Mouse (Mus musculus): ENCODE results near the gene Mpdz.

Mpdz gene

DNA sequence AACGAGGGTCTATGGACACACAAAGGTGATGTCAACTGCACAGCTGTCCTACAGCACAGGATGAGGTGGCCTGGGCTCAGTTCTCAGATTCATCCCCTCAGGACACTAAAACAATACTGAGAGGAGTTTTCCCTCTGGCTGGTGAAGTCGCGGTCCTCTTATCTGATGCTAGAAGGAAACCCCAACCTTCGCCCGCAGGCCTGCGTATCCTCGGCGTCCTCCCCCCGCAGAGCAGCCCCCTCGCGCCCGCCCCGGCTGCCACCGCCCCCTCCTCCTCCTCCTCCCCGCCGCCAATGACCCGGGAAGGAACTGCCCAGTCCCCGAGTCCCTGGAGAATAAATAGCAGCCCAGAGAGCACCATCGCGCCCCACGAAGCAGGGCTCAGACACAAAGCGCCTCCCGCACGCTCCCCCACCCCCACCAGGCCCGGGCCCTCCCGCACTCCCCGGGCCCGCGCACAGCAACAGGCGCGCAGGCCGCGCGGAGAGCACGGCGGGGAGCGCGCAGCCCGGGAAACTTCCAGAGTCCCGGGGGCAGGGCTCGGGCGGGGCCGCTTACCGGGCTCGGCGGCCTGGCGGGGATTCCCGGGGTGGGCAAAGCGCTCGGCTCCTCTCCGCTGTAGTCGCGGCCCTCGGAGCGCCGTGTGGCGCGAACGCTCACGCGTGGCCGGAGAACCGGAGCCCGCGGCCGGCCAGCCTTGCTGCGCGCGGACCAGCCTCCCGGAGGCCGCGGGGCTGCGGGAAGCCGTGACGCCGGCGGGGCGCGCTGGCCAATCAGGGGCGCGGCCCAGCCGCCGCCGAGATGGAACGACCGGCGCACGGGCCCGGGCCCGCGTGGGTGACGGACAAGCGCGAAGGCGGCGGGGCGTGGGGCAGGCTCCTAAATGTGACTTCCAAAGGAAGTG, at the start of gene Mpdz:
Gene Mpdz, minus strand, starts transcription at position 738 of the 904 bp plus-strand sequence.
- peak; percentile 8 for DNase-seq (ENCODE audit: low read depth, low spot score)

GRCm38 (mm10) chr4:81490556-81490955, 47.9 kb upstream of the Mpdz start:
- no peak for DNase-seq (ENCODE audit: low read depth, low spot score)

DNA sequence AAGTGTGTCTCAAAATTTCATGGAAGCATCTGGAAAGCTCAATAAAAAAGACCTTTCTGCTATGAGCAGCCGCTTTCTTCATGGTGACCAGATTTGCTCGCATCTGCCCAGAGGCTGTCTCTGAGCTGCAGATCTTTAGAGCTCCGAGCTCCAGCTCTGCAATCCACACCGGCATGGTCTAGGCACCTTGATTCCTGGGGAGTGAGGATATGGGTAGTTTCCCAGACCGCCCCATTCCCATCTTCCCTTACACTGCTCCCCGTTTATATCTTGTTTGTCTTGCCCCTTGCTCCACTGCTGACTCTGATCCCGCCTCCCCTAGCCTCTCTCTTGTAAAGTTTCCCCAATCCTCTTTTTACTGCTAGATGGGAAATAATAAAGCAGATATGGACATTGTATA, 42.0 kb upstream of the Mpdz start:
- DNase-seq (ENCODE audit: low read depth, low spot score): no peak

- no peak for DNase-seq (ENCODE audit: low read depth, low spot score)
Observed at GRCm38 (mm10) chr4:81483887-81484602, 41.4 kb upstream of the Mpdz start.

DNA sequence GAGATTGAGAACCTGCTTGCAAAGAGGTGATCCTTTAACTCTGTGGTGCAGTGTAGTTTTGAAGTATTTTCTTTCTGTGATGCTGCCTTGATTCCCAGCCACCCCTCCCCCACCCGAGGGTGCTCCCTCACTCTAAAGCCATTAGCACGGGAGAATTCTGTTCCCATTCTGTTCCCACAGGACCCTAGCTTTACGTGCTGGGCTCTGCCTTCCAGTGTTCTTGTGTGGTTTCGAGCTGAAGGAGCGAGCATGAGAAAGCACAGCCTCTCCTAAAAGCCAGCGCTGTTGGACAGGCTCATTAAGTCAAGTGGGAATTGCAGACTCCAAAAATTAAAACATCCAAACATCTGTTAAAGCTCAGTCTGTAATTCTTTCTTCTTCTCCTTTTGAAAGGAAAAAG, 40.5 kb upstream of the Mpdz start:
- DNase-seq (ENCODE audit: low read depth, low spot score): no peak

DNA sequence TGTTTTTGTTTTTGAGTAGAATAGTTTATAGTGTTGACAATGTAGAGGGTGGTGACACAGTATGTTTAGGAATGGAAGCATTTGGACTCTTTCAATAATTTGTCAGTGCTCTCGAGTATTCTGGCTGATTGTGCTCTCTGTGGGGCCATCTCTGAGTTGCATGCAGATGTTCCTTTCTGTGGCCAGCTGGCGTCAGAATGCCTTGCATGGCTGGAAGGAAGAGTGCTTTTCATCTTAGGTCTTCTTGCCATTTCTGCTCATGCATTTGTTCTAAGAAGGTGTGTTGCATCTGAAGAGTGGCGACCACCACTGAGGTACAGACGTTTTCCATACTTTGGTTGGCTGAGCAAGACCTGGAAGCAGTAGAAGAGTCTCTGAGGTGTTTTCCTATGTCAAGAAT, 24.2 kb upstream of the Mpdz start:
- DNase-seq (ENCODE audit: low read depth, low spot score): no peak

- no peak for DNase-seq (ENCODE audit: low read depth, low spot score)
Observed at GRCm38 (mm10) chr4:81465172-81465571, 22.6 kb upstream of the Mpdz start.

DNA sequence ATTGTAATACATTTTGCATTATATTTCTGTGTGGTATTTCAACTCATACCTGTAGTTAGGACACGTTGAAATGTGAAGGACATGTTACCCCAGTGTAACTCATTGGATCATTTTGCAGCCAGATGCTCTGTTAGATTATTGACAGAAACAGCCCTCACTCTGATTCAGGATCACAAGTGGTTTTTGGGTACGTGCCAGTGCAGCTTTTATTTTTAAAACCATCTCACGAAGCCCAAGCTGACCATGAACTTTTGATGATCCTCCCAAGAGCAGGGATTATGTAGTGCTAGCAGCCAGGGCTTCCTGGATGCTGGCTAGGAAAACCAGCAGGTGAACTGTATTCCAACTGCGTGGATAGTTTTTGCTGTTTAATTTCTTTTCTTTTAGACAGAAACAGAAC, 19.6 kb upstream of the Mpdz start:
- no peak for DNase-seq (ENCODE audit: low read depth, low spot score)

GRCm38 (mm10) chr4:81458921-81459320, 16.3 kb upstream of the Mpdz start:
- no peak for DNase-seq (ENCODE audit: low read depth, low spot score)

GRCm38 (mm10) chr4:81453806-81454205, 11.2 kb upstream of the Mpdz start:
- DNase-seq (ENCODE audit: low read depth, low spot score): no peak

DNA sequence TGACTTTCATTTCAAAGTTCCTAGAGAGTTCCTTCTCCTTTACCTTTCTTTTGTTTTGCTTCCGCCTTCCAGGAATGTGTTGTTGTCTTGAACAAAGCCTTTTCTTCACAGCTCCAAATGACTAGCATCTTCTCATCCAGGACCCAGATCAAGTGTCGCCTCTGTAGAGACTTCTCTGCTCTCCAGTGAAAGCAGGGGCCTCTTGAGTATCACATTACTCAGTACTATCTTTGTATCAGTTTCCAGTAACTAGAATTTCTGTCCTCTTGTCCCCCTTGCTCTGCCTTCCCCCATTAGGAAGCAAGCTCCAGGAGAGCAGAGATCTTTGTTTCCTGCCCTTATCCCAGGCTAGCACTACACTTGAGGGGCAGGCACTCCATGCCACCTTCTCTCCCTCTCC, 9.6 kb upstream of the Mpdz start:
- DNase-seq (ENCODE audit: low read depth, low spot score): peak; percentile 39

DNA sequence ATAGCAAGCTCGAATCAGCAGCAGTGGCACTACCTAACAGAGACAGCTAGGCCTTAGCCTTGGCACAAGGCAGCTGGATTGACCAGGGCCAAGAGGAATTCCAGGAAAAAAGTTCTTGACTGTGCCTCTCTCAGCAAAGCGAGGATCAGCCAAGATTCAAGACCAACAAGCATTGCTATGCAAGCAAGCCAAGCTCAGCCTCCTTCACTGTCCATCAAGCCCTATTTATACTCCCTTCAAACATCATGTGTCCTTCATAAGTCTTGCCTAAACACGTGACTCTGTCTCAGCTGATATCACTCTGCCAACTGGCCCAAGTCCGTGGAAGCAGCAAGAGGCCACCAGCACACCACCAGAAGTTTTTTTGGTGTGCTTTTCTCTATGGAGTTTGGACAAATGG, 6.8 kb upstream of the Mpdz start:
- DNase-seq (ENCODE audit: low read depth, low spot score): no peak

GRCm38 (mm10) chr4:81443566-81443965, 951 bp upstream of the Mpdz start:
- DNase-seq (ENCODE audit: low read depth, low spot score): no peak

- DNase-seq (ENCODE audit: low read depth, low spot score): no peak
Observed at GRCm38 (mm10) chr4:81433961-81434360, 8.7 kb downstream of the Mpdz start.

- no peak for DNase-seq (ENCODE audit: low read depth, low spot score)
Observed at GRCm38 (mm10) chr4:81430826-81431225, 11.8 kb downstream of the Mpdz start.

GRCm38 (mm10) chr4:81430105-81430504, 12.5 kb downstream of the Mpdz start:
- DNase-seq (ENCODE audit: low read depth, low spot score): no peak

DNA sequence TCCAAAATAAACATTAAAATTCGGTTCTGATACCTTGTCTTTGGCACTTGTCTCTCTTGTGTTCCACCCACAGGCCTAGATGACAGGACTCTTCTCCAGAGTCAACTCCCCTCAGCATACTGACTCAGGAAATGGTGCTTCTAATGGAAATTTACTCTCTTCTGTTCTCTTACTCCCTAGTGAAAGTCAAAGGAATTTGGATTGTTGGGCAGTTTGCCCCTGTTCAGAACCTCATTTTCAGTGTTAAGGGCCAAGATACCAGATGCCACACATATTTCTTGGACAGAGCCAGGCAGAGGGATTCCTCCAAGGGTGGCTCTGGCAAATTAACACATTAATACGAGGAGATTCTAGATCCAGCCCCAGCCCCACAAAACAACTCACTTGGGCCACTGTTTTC, 12.9 kb downstream of the Mpdz start:
- peak; percentile 10 for DNase-seq (ENCODE audit: low read depth, low spot score)

DNA sequence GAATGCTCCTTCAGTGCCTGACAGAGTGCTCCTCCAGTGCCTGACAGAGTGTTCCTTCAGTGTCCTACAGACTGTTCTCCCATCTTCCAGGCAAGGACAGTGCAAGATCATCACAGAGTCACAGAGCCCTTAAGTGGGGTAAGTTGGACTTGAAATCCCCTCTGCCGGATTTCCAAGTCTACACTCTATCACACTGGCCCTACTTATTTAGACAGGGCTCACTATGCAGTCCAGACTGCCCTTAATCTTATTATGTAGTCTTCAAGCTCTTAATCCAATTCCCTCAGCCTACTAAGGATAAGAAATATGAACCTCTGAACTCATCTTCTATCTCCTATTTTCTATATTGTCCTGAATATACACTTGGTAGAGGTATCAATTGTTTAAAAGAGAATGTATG, 19.1 kb downstream of the Mpdz start:
- DNase-seq (ENCODE audit: low read depth, low spot score): no peak

- DNase-seq (ENCODE audit: low read depth, low spot score): no peak
Observed at GRCm38 (mm10) chr4:81421621-81422020, 21.0 kb downstream of the Mpdz start.

GRCm38 (mm10) chr4:81415324-81416026, 27.1 kb downstream of the Mpdz start:
- no peak for DNase-seq (ENCODE audit: low read depth, low spot score)

- no peak for DNase-seq (ENCODE audit: low read depth, low spot score)
Observed at GRCm38 (mm10) chr4:81414684-81415323, 27.8 kb downstream of the Mpdz start.

GRCm38 (mm10) chr4:81396883-81397282, 45.7 kb downstream of the Mpdz start:
- DNase-seq (ENCODE audit: low read depth, low spot score): no peak

All from ES-CJ7 (cell line).